Mouse (Mus musculus) stomach, embryonic 15.5 days (tissue): Measurements from ENCODE around the gene Fstl5. TPM values are rescaled to one million over a fixed set of nuclear protein-coding genes. Genes with fewer than 3 reads are reported as not detected.

Experiments
- ATAC-seq: fragments of 200-750 bp; cut with Nextera tagmentation; 2 replicates; pipeline ENCODE4 v1.8.0; 2017; ENCODE audit warnings: low read depth, moderate number of reproducible peaks, moderate TSS enrichment; ENCODE audit not compliant: insufficient read depth, low FRiP score
- H3K27ac ChIP-seq: fragments of 300-500 bp; sonication (generic); 2 replicates; pipeline ENCODE4 v1.5.1; 2015; ENCODE audit warnings: mild to moderate bottlenecking, inconsistent platforms
- H3K27me3 ChIP-seq: fragments of 300-500 bp; sonication (generic); replicated peaks from 2 replicates; pipeline ENCODE4 v1.6.1; 2015; ENCODE audit warnings: inconsistent platforms
- H3K36me3 ChIP-seq: fragments of 300-500 bp; sonication (generic); 2 replicates; pipeline ENCODE4 v1.6.1; 2015; ENCODE audit warnings: inconsistent platforms
- H3K4me1 ChIP-seq: fragments of 300-500 bp; sonication (generic); 2 replicates; pipeline ENCODE4 v1.6.1; 2015; ENCODE audit warnings: inconsistent platforms
- H3K4me2 ChIP-seq: fragments of 300-500 bp; sonication (generic); 2 replicates; pipeline ENCODE4 v1.6.1; 2015; ENCODE audit warnings: mild to moderate bottlenecking, inconsistent platforms
- H3K4me3 ChIP-seq: fragments of 300-500 bp; sonication (generic); replicated peaks from 2 replicates; pipeline ENCODE4 v1.5.1; 2015; ENCODE audit warnings: inconsistent platforms
- H3K9ac ChIP-seq: fragments of 300-500 bp; sonication (generic); 2 replicates; pipeline ENCODE4 v1.6.1; 2015; ENCODE audit warnings: inconsistent platforms
- H3K9me3 ChIP-seq: fragments of 300-500 bp; sonication (generic); 2 replicates; pipeline ENCODE4 v1.6.1; 2016; ENCODE audit warnings: inconsistent platforms
- WGBS: fragments of 180-500 bp; shearing (Covaris S2); methylation state at CpG from one replicate; pipeline ENCODE4 v1.1.7; 2015; 5-methylcytosine and 5-hydroxymethylcytosine counted together
- polyA plus RNA-seq: library from polyadenylated mRNA; unstranded; fragments of >200 nt; fragmentation: Nextera tagmentation; extraction: Ambion mirVana; gene quantifications from 2 replicates; pipeline ENCODE4 v1.2.1, GENCODE M21; 2015

Fstl5 gene
- polyA plus RNA-seq, 1 experiment from 2014 or later: 4.6 TPM

- Histone ChIP-seq H3K4me2 (no peak overlapping the region), H3K9me3 (no peaks in the 10 kb centered on the region), H3K4me3 (no peak overlapping the region), H3K36me3 (no peaks in the 10 kb centered on the region), H3K27me3 (no peaks in the 10 kb centered on the region), H3K4me1 (no peaks in the 10 kb centered on the region), H3K27ac (no peak overlapping the region), H3K9ac (no peak overlapping the region)
- ATAC-seq: no peak
These were observed 493.3 kb downstream of the Fstl5 start for GRCm38 (mm10) chr3:76567346-76567745.

GRCm38 (mm10) chr3:76572478-76572877 lies 498.4 kb downstream of the Fstl5 start:
- H3K27ac ChIP-seq: no peak overlapping the region
- H3K9me3 ChIP-seq: no peaks in the 10 kb centered on the region
- H3K9ac ChIP-seq: no peak overlapping the region
- H3K4me3 ChIP-seq: no peak overlapping the region
- H3K27me3 ChIP-seq: no peaks in the 10 kb centered on the region
- no peak for ATAC-seq
- no peaks in the 10 kb centered on the region for H3K4me1 ChIP-seq
- no peaks in the 10 kb centered on the region for H3K36me3 ChIP-seq
- WGBS: 78% methylated on average over 3 of the region's 3 CpGs
- no peak overlapping the region for H3K4me2 ChIP-seq

GRCm38 (mm10) chr3:76572920-76573541 lies 499.0 kb downstream of the Fstl5 start:
- no peaks in the 10 kb centered on the region for H3K27me3 ChIP-seq
- WGBS: 59% methylated on average over 3 of the region's 3 CpGs
- H3K4me1 ChIP-seq: no peaks in the 10 kb centered on the region
- no peak overlapping the region for H3K4me2 ChIP-seq
- no peaks in the 10 kb centered on the region for H3K36me3 ChIP-seq
- H3K9ac ChIP-seq: no peak overlapping the region
- no peaks in the 10 kb centered on the region for H3K9me3 ChIP-seq
- no peak overlapping the region for H3K27ac ChIP-seq
- no peak overlapping the region for H3K4me3 ChIP-seq
- no peak for ATAC-seq

- H3K4me1 ChIP-seq: no peaks in the 10 kb centered on the region
- no peak overlapping the region for H3K27ac ChIP-seq
- no peaks in the 10 kb centered on the region for H3K36me3 ChIP-seq
- H3K9ac ChIP-seq: no peak overlapping the region
- no peaks in the 10 kb centered on the region for H3K9me3 ChIP-seq
- no peak overlapping the region for H3K4me3 ChIP-seq
- WGBS: 60% methylated on average over 4 of the region's 4 CpGs
- ATAC-seq: no peak; the same call in 1 of the 2 replicates
- no peak overlapping the region for H3K4me2 ChIP-seq
- no peaks in the 10 kb centered on the region for H3K27me3 ChIP-seq
These were observed 519.1 kb downstream of the Fstl5 start for GRCm38 (mm10) chr3:76593148-76593547.

- H3K27me3 ChIP-seq: no peaks in the 10 kb centered on the region
- H3K27ac ChIP-seq: no peak overlapping the region
- H3K36me3 ChIP-seq: no peaks in the 10 kb centered on the region
- no peaks in the 10 kb centered on the region for H3K4me1 ChIP-seq
- no peaks in the 10 kb centered on the region for H3K9me3 ChIP-seq
- no peak overlapping the region for H3K9ac ChIP-seq
- no peak overlapping the region for H3K4me2 ChIP-seq
- ATAC-seq: no peak
- no peak overlapping the region for H3K4me3 ChIP-seq
- WGBS: 81% methylated on average over 1 of the region's 1 CpGs
These were observed 546.0 kb downstream of the Fstl5 start for GRCm38 (mm10) chr3:76620044-76620443.

GRCm38 (mm10) chr3:76654243-76654642 lies 580.2 kb downstream of the Fstl5 start:
- no peak for ATAC-seq
- 60% methylated on average over 1 of the region's 1 CpGs for WGBS
- H3K4me1 ChIP-seq: no peaks in the 10 kb centered on the region

GRCm38 (mm10) chr3:76670859-76671258 lies 596.8 kb downstream of the Fstl5 start:
- Histone ChIP-seq H3K27me3 (no peaks in the 10 kb centered on the region), H3K4me1 (no peaks in the 10 kb centered on the region), H3K4me3 (no peak overlapping the region), H3K27ac (no peak overlapping the region), H3K9me3 (no peaks in the 10 kb centered on the region), H3K36me3 (no peaks in the 10 kb centered on the region), H3K4me2 (no peak overlapping the region), H3K9ac (no peak overlapping the region)
- no peak for ATAC-seq
- 50% methylated on average over 5 of the region's 5 CpGs for WGBS

More at GRCm38 (mm10) chr3:76654243-76654642, 580.2 kb downstream of the Fstl5 start:
- Histone ChIP-seq H3K36me3 (no peaks in the 10 kb centered on the region), H3K27ac (no peak overlapping the region), H3K9me3 (no peaks in the 10 kb centered on the region), H3K27me3 (no peaks in the 10 kb centered on the region), H3K4me2 (no peak overlapping the region), H3K4me3 (no peak overlapping the region), H3K9ac (no peak overlapping the region)

GRCm38 (mm10) chr3:76676006-76676405 lies 601.9 kb downstream of the Fstl5 start:
- 81% methylated on average over 3 of the region's 3 CpGs for WGBS
- H3K4me2 ChIP-seq: no peak overlapping the region
- no peaks in the 10 kb centered on the region for H3K36me3 ChIP-seq
- no peak overlapping the region for H3K4me3 ChIP-seq
- no peaks in the 10 kb centered on the region for H3K4me1 ChIP-seq
- H3K9me3 ChIP-seq: no peaks in the 10 kb centered on the region
- no peaks in the 10 kb centered on the region for H3K27me3 ChIP-seq
- H3K27ac ChIP-seq: no peak overlapping the region
- no peak for ATAC-seq
- H3K9ac ChIP-seq: no peak overlapping the region

GRCm38 (mm10) chr3:76679853-76680545 lies 605.9 kb downstream of the Fstl5 start:
- no peak overlapping the region for H3K4me3 ChIP-seq
- no peak overlapping the region for H3K9ac ChIP-seq
- H3K27me3 ChIP-seq: no peaks in the 10 kb centered on the region
- H3K9me3 ChIP-seq: no peaks in the 10 kb centered on the region
- no peak overlapping the region for H3K27ac ChIP-seq
- 64% methylated on average over 5 of the region's 5 CpGs for WGBS
- H3K36me3 ChIP-seq: no peaks in the 10 kb centered on the region
- no peak overlapping the region for H3K4me2 ChIP-seq
- no peak for ATAC-seq
- no peaks in the 10 kb centered on the region for H3K4me1 ChIP-seq

- Histone ChIP-seq H3K4me3 (no peak overlapping the region), H3K27ac (no peak overlapping the region), H3K4me1 (no peaks in the 10 kb centered on the region), H3K27me3 (no peaks in the 10 kb centered on the region), H3K4me2 (no peak overlapping the region), H3K36me3 (no peaks in the 10 kb centered on the region), H3K9ac (no peak overlapping the region), H3K9me3 (no peaks in the 10 kb centered on the region)
- ATAC-seq: no peak
- 71% methylated on average over 2 of the region's 2 CpGs for WGBS
These were observed 606.4 kb downstream of the Fstl5 start for GRCm38 (mm10) chr3:76680546-76680883.

- H3K36me3 ChIP-seq: no peaks in the 10 kb centered on the region
- whole genome bisulfite sequencing: 55% methylated on average over 1 of the region's 1 CpGs
- no peak overlapping the region for H3K4me2 ChIP-seq
- no peaks in the 10 kb centered on the region for H3K27me3 ChIP-seq
- no peak overlapping the region for H3K9ac ChIP-seq
- no peak for ATAC-seq
- no peaks in the 10 kb centered on the region for H3K9me3 ChIP-seq
- no peaks in the 10 kb centered on the region for H3K4me1 ChIP-seq
- H3K4me3 ChIP-seq: no peak overlapping the region
- no peak overlapping the region for H3K27ac ChIP-seq
These were observed 623.1 kb downstream of the Fstl5 start for GRCm38 (mm10) chr3:76697134-76697629.

GRCm38 (mm10) chr3:76739221-76739620 lies 665.2 kb downstream of the Fstl5 start:
- Histone ChIP-seq H3K36me3 (no peaks in the 10 kb centered on the region), H3K4me1 (no peaks in the 10 kb centered on the region), H3K4me3 (no peak overlapping the region), H3K27ac (no peak overlapping the region), H3K9ac (no peak overlapping the region), H3K27me3 (no peaks in the 10 kb centered on the region), H3K9me3 (no peaks in the 10 kb centered on the region), H3K4me2 (no peak overlapping the region)
- ATAC-seq: no peak
- 76% methylated on average over 2 of the region's 2 CpGs for WGBS
